Mouse (Mus musculus) stomach, postnatal 0 days (tissue): ENCODE results near the gene Wwox. TPM values are rescaled to one million over a fixed set of nuclear protein-coding genes. Genes with fewer than 3 reads are reported as not detected.

ENCODE experiments used
- ATAC-seq: fragments of 200-750 bp; cut with Nextera tagmentation; 2 replicates; pipeline ENCODE4 v1.8.0; 2017; ENCODE audit not compliant: low FRiP score, low TSS enrichment
- DNase-seq: peaks from one replicate; pipeline ENCODE4 v3.0.0-alpha.2; 2016; ENCODE audit warnings: low spot score
- H3K27ac ChIP-seq: fragments of 300-500 bp; sonication (generic); replicated peaks from 2 replicates; pipeline ENCODE4 v1.5.1; 2014; ENCODE audit warnings: mild to moderate bottlenecking, control low read depth
- H3K27me3 ChIP-seq: fragments of 300-500 bp; sonication (generic); 2 replicates; pipeline ENCODE4 v1.6.1; 2014; ENCODE audit warnings: low read length; ENCODE audit not compliant: control insufficient read depth, insufficient read depth
- H3K36me3 ChIP-seq: fragments of 300-500 bp; sonication (generic); 2 replicates; pipeline ENCODE4 v1.6.1; 2014; ENCODE audit warnings: low read length, mixed read lengths; ENCODE audit not compliant: control insufficient read depth, insufficient read depth
- H3K4me1 ChIP-seq: fragments of 300-500 bp; sonication (generic); replicated peaks from 2 replicates; pipeline ENCODE4 v1.6.1; 2014; ENCODE audit warnings: antibody characterized with exemption; ENCODE audit not compliant: control insufficient read depth, insufficient read depth
- H3K4me2 ChIP-seq: fragments of 300-500 bp; sonication (generic); replicated peaks from 2 replicates; pipeline ENCODE4 v1.6.1; 2014; ENCODE audit warnings: low read depth, mild to moderate bottlenecking, control low read depth, moderate library complexity
- H3K4me3 ChIP-seq: fragments of 300-500 bp; sonication (generic); 2 replicates; pipeline ENCODE4 v1.5.1; 2014; ENCODE audit warnings: low read depth, low read length, control low read depth
- H3K9ac ChIP-seq: fragments of 300-500 bp; sonication (generic); 2 replicates; pipeline ENCODE4 v1.6.1; 2014; ENCODE audit warnings: mild to moderate bottlenecking, low read length, control low read depth, mixed read lengths
- H3K9me3 ChIP-seq: fragments of 300-500 bp; sonication (generic); 2 replicates; pipeline ENCODE4 v1.6.1; 2016; ENCODE audit warnings: low read length; ENCODE audit not compliant: control insufficient read depth
- CTCF ChIP-seq: IDR thresholded peaks from 2 replicates; pipeline ENCODE4 v1.5.1; 2016; ENCODE audit warnings: antibody characterized with exemption, low read depth, mild to moderate bottlenecking, moderate library complexity
- EP300 ChIP-seq: optimal IDR thresholded peaks from 2 replicates; pipeline ENCODE3; 2016; ENCODE audit warnings: antibody characterized with exemption
- WGBS: fragments of 180-500 bp; shearing (Covaris S2); extraction: QIAGEN DNeasy Blood & Tissue Kit; methylation state at CpG from one replicate; pipeline ENCODE4 v1.1.7; 2014; 5-methylcytosine and 5-hydroxymethylcytosine counted together
- polyA plus RNA-seq: library from polyadenylated mRNA; unstranded; fragments of >200 nt; fragmentation: Nextera tagmentation; extraction: Ambion mirVana; gene quantifications from 2 replicates; pipeline ENCODE4 v1.2.1, GENCODE M21; 2015

Gene Wwox
- polyA plus RNA-seq, 1 experiment from 2014 or later: 9.2 TPM

DNA sequence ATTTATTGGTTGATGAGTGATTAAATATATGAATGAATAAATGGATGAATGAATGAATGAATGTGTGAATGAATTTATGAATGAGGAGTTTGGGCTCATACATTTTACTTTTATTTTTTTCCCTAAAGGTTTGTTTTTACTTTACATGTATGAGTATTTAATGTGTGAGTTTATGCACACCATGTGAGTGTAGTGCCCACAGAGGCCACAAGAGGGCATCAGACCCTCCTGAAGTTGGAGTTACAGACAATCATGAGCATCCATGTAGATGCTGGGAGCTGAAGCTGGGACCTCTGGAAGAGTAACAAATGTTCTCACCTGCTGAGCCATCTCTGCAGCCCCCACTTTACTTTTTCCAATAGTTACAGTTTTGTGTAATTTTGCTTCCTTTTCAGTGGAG lies 648.7 kb downstream of the Wwox start:
- H3K36me3 ChIP-seq: no peaks in the 10 kb centered on the region
- no peak overlapping the region for H3K27ac ChIP-seq
- no peak overlapping the region for H3K9ac ChIP-seq
- H3K4me2 ChIP-seq: no peak overlapping the region
- TF ChIP-seq CTCF (peak; percentile 39), EP300 (no peak)
- H3K4me1 ChIP-seq: no peaks in the 10 kb centered on the region
- no peak overlapping the region for H3K4me3 ChIP-seq
- DNase-seq (no peak), ATAC-seq (no peak)
- H3K27me3 ChIP-seq: no peaks in the 10 kb centered on the region
- peaks cover 4% of the 10 kb centered on the region; the same call in 1 of the 2 replicates for H3K9me3 ChIP-seq

DNA sequence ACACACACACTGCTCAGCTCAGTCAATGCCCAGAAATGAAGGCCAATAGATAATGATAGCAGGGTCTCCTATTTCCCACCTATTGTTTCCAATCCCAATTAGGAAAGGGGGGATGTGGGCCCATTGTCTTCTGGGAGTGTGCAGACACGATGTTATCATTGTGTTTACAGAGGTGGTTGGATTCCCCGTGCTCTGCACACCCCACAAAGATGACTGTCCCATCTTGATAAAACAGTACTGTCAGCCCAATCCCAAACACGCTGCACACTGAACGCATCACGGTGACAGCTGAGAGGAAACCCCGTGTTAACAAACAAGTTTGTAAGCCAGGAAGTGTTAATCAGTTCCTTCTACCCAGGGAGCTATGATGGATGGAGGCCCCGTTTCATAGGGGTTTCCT lies 650.3 kb downstream of the Wwox start:
- Histone ChIP-seq H3K4me2 (no peak overlapping the region), H3K4me1 (no peaks in the 10 kb centered on the region), H3K27ac (no peak overlapping the region), H3K27me3 (no peaks in the 10 kb centered on the region), H3K36me3 (no peaks in the 10 kb centered on the region), H3K9me3 (peaks cover 4% of the 10 kb centered on the region; the same call in 1 of the 2 replicates), H3K9ac (no peak overlapping the region), H3K4me3 (no peak overlapping the region)
- ATAC-seq (no peak), DNase-seq (no peak)
- WGBS: 51% methylated on average over 7 of the region's 7 CpGs
- TF ChIP-seq CTCF: no peak
- TF ChIP-seq EP300: no peak

DNA sequence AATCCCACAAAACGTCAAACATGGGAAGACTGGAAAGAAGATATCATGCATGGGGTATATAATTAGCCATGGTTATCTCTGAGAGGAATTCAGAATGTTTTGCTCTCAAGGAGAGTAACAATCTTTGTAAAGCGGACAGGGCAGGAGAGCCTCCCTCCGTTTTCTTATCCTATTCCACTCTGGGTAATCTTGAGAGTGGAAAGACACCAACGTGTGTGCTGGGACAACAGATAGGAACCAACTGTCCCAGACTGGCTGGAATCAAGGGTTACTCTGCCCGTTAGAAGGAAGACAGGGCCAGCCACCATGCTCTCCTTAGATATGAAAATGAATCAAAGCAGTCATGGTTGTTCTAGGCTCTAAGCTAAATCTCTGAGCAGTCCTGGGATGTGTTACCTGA lies 650.7 kb downstream of the Wwox start:
- ATAC-seq (no peak), DNase-seq (no peak)
- Histone ChIP-seq H3K27me3 (no peaks in the 10 kb centered on the region), H3K4me3 (no peak overlapping the region), H3K9me3 (peaks cover 4% of the 10 kb centered on the region; the same call in 1 of the 2 replicates), H3K9ac (no peak overlapping the region), H3K4me2 (no peak overlapping the region), H3K36me3 (no peaks in the 10 kb centered on the region), H3K4me1 (no peaks in the 10 kb centered on the region), H3K27ac (no peak overlapping the region)
- no peak for TF ChIP-seq CTCF
- no peak for TF ChIP-seq EP300
- 71% methylated on average over 5 of the region's 5 CpGs for WGBS

DNA sequence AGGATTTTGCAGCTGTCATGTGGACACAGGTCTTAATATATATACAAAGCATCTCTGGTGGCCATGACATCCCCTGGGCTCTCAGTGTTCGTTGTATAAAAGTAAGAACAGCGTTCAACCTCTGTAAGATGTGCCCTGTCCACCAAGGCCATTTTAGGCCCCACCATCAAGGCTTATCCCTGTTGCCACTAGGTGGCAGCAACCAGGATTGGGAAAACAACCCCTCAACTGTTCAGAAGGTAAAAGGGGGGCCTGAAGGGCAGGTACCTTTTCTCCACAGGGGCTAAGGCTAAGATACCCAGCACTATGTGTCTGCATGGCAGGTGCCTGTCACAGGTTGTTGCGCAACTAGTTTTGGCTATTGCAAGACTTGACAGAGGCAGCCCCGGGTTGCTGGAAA lies 656.1 kb downstream of the Wwox start:
- Histone ChIP-seq H3K9me3 (no peaks in the 10 kb centered on the region), H3K4me3 (no peak overlapping the region), H3K27me3 (no peaks in the 10 kb centered on the region), H3K27ac (no peak overlapping the region), H3K4me2 (no peak overlapping the region), H3K4me1 (no peaks in the 10 kb centered on the region), H3K9ac (no peak overlapping the region), H3K36me3 (no peaks in the 10 kb centered on the region)
- peak; percentile 24 for DNase-seq
- ATAC-seq: no peak
- WGBS: 85% methylated on average over 4 of the region's 4 CpGs
- TF ChIP-seq EP300: no peak
- peak; percentile 73 for TF ChIP-seq CTCF

DNA sequence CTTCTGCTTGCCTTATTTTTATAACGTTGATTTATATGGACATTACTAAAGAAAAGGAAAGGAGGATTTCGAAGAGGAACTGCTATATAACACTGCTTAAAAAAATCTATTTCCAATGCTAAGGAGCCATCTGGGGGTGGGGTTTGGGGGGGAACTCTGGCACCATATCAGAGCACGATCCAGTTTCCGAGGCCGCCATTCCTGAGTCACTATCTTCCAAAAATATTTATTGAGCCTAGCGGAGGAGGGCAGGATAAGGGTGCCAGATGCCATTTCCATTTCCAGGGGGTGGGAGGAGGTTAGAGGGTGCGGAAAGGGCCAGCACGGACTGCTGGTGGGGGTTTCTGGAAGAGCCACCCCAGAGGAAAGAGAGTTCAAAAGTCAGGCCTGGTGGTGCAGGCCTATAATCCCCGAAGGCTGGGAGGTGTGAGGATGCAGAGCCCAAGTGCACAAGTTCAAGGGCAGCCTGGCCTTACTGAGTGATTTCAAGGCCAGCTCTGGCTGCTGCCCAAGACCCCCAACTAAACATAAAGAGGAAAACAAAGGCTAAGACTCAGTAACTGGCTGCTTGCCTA lies 658.6 kb downstream of the Wwox start:
- Histone ChIP-seq H3K9ac (no peak overlapping the region), H3K27me3 (no peaks in the 10 kb centered on the region), H3K36me3 (no peaks in the 10 kb centered on the region), H3K4me2 (no peak overlapping the region), H3K27ac (no peak overlapping the region), H3K4me3 (no peak overlapping the region), H3K9me3 (no peaks in the 10 kb centered on the region), H3K4me1 (no peaks in the 10 kb centered on the region)
- no peak for TF ChIP-seq CTCF
- TF ChIP-seq EP300: no peak
- ATAC-seq: no peak
- DNase-seq: no peak
- WGBS: 56% methylated on average over 9 of the region's 9 CpGs

DNA sequence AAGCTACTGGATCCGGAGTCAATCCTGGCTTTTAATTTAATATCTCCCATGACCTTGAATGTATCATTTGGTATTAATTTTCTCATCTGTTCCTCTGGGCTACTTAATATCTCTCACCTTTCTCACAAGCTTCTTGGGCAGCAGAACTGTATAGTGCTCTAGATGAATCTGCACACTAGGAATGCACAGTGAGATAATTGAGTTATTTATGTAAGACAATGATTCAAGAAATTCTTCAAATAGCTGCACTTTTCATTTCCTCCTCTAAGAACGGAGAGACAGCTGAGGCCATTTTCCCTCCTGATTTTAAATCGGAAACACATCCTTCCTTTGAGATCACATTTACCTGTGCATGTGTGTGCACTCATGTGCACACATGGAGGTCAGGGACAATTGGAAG lies 669.9 kb downstream of the Wwox start:
- DNase-seq (no peak), ATAC-seq (no peak)
- TF ChIP-seq EP300 (no peak), CTCF (no peak)
- Histone ChIP-seq H3K27me3 (no peaks in the 10 kb centered on the region), H3K9me3 (no peaks in the 10 kb centered on the region), H3K9ac (no peak overlapping the region), H3K4me1 (no peaks in the 10 kb centered on the region), H3K4me2 (no peak overlapping the region), H3K36me3 (no peaks in the 10 kb centered on the region), H3K27ac (no peak overlapping the region), H3K4me3 (no peak overlapping the region)
- WGBS: 74% methylated on average over 3 of the region's 3 CpGs
